In genomic region chr1:157141014-157141413, GRCm38 (mm10) we compare ENCODE assay signal across 18 mouse cellular contexts. TPM values are rescaled to one million over a fixed set of nuclear protein-coding genes. Genes with fewer than 3 reads are reported as not detected.
"Had no signal": no experiment of that assay in that cellular context is flagged by ENCODE, and none has a peak within 500 bp of the region (broad histone marks: within the 10 kb centered on the region; RNA-seq: fewer than 3 reads in every experiment).

No protein-coding gene starts in this region.

- H3K9me3 ChIP-seq: limb, embryonic 12.5 days; liver, embryonic 15.5 days; midbrain, embryonic 12.5 days; neural tube, embryonic 13.5 days had no signal

- H3K36me3 ChIP-seq: limb, embryonic 12.5 days; liver, embryonic 15.5 days had no signal

- H3K4me2 ChIP-seq: limb, embryonic 12.5 days; liver, embryonic 11.5 days; liver, embryonic 15.5 days; midbrain, embryonic 12.5 days; neural tube, embryonic 13.5 days had no signal

- H3K4me1 ChIP-seq: liver, embryonic 15.5 days; midbrain, embryonic 12.5 days had no signal

- ATAC-seq: lung, postnatal 0 days; midbrain, embryonic 16.5 days had no signal

- H3K4me3 ChIP-seq: limb, embryonic 12.5 days; liver, embryonic 15.5 days; midbrain, embryonic 12.5 days; neural tube, embryonic 13.5 days had no signal

- DNase-seq: kidney, adult 11 months; kidney, postnatal 10 days; layer of hippocampus, postnatal 36 days; lung, adult 2 months; right cerebral cortex, postnatal 14 days had no signal

- H3K27me3 ChIP-seq: limb, embryonic 12.5 days; liver, embryonic 15.5 days; midbrain, embryonic 12.5 days; neural tube, embryonic 13.5 days had no signal

- H3K27ac ChIP-seq: limb, embryonic 12.5 days; liver, embryonic 15.5 days; macrophage; midbrain, embryonic 12.5 days; neural tube, embryonic 13.5 days; stomach, postnatal 0 days had no signal

- H3K9ac ChIP-seq: limb, embryonic 12.5 days; liver, embryonic 15.5 days; midbrain, embryonic 12.5 days; neural tube, embryonic 13.5 days had no signal

RNA-seq across cellular contexts. Expression of gene Tex35, which starts 32.5 kb away (rescaled TPM):
- total RNA-seq: layer of hippocampus, postnatal 36 days; left cerebral cortex, postnatal 36 days; megakaryocyte-erythroid progenitor cell, adult 5-6 weeks had no signal
- polyA plus RNA-seq: kidney, embryonic 14.5 days; large intestine, adult 2 months; limb, embryonic 12.5 days; liver, embryonic 11.5 days; liver, embryonic 15.5 days; lung, postnatal 0 days; macrophage; midbrain, embryonic 12.5 days; midbrain, embryonic 16.5 days; neural tube, embryonic 13.5 days; stomach, postnatal 0 days had no signal
